Mouse (Mus musculus) heart, embryonic 11.5 days (tissue): Measurements from ENCODE around the gene Ubxn7. TPM values are rescaled to one million over a fixed set of nuclear protein-coding genes. Genes with fewer than 3 reads are reported as not detected.
A peak's percentile ranks its signal among the peaks of the same experiment; 100 is the strongest.

ENCODE experiments used
- ATAC-seq: fragments of 200-750 bp; cut with Nextera tagmentation; replicated peaks from 2 replicates; pipeline ENCODE4 v1.8.0; 2017; ENCODE audit warnings: moderate library complexity; ENCODE audit not compliant: insufficient number of reproducible peaks, low FRiP score, low TSS enrichment
- H3K27ac ChIP-seq: fragments of 300-500 bp; sonication (generic); 2 replicates; pipeline ENCODE4 v1.5.1; 2014; ENCODE audit warnings: mild to moderate bottlenecking, low read depth, low read length
- H3K27me3 ChIP-seq: fragments of 300-500 bp; sonication (generic); 2 replicates; pipeline ENCODE4 v1.6.1; 2014; ENCODE audit warnings: mild to moderate bottlenecking, low read length, mixed read lengths; ENCODE audit not compliant: control insufficient read depth, insufficient read depth
- H3K36me3 ChIP-seq: fragments of 300-500 bp; sonication (generic); 2 replicates; pipeline ENCODE4 v1.6.1; 2014; ENCODE audit warnings: mild to moderate bottlenecking, low read length, moderate library complexity, mixed read lengths; ENCODE audit not compliant: control insufficient read depth, insufficient read depth
- H3K4me1 ChIP-seq: fragments of 300-500 bp; sonication (generic); 2 replicates; pipeline ENCODE4 v1.6.1; 2014; ENCODE audit warnings: low read length; ENCODE audit not compliant: control insufficient read depth, insufficient read depth
- H3K4me2 ChIP-seq: fragments of 300-500 bp; sonication (generic); 2 replicates; pipeline ENCODE4 v1.6.1; 2014; ENCODE audit warnings: mild to moderate bottlenecking, moderate library complexity
- H3K4me3 ChIP-seq: fragments of 300-500 bp; sonication (generic); 2 replicates; pipeline ENCODE4 v1.5.1; 2014; ENCODE audit warnings: low read depth, low read length
- H3K9ac ChIP-seq: fragments of 300-500 bp; sonication (generic); 2 replicates; pipeline ENCODE4 v1.6.1; 2014; ENCODE audit warnings: mild to moderate bottlenecking, low read depth, low read length, moderate library complexity
- H3K9me3 ChIP-seq: fragments of 300-500 bp; sonication (generic); replicated peaks from 2 replicates; pipeline ENCODE4 v1.6.1; 2016; ENCODE audit warnings: low read length; ENCODE audit not compliant: control insufficient read depth
- WGBS: fragments of 180-500 bp; shearing (Covaris S2); extraction: QIAGEN DNeasy Blood & Tissue Kit; methylation state at CpG from one replicate; pipeline ENCODE4 v1.1.7; 2014; ENCODE audit not compliant: insufficient replicate concordance; 5-methylcytosine and 5-hydroxymethylcytosine counted together
- polyA plus RNA-seq: library from polyadenylated mRNA; unstranded; fragments of >200 nt; fragmentation: Nextera tagmentation; extraction: Ambion mirVana; gene quantifications from 2 replicates; pipeline ENCODE4 v1.2.1, GENCODE M21; 2014

The Ubxn7 gene
- polyA plus RNA-seq, 1 experiment from 2014 or later, result 22.2 TPM

DNA sequence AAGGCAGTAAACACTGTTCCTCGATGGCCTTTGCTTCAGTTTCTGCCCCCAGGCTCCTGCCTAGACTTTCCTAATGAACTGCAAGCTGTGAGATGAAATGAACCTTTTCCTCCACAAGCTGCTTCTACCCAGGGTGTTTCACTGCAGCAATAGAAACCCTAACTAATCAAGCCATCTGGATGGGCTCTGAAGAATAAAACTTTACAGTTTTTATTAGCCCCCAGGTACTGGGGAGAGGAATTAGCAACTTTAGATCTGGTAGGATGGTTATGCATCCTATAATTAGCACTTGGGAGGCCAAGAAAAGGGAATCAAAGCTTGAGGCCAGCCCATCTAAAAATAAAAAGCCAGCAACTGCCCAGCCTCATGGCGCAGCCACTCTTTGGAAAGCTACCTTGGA is 15.5 kb upstream of the Ubxn7 start:
- 61% methylated on average over 2 of the region's 2 CpGs for WGBS
- H3K36me3 ChIP-seq, result no peaks in the 10 kb centered on the region
- no peak overlapping the region for H3K4me3 ChIP-seq
- no peaks in the 10 kb centered on the region for H3K4me1 ChIP-seq
- no peaks in the 10 kb centered on the region for H3K27me3 ChIP-seq
- no peak overlapping the region for H3K27ac ChIP-seq
- H3K4me2 ChIP-seq, result no peak overlapping the region
- no peak for ATAC-seq
- H3K9me3 ChIP-seq, result no peaks in the 10 kb centered on the region
- no peak overlapping the region for H3K9ac ChIP-seq

DNA sequence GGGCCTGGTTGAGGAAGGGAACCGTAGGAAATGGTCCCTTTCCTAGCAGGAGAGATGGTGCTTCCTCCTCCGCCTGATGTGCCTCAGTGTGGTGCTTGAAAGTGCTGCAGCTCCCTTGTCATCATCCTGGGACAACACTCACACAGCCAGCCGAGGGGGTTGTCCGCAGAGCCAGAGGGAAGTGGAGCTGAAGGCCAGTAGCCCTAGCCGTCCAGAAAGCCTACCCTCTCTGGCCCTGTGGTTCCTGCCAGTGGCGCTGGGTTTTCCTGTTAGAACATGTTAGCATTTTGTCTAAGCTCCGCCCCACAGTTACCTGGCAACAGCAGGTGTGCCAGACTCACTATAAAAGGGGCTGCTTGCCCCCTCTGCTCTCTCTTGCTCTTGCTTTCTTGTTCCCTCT is 8.1 kb upstream of the Ubxn7 start:
- Histone ChIP-seq H3K4me3 (no peak overlapping the region), H3K4me2 (peak overlapping the region; percentile 29; the same call in 1 of the 2 replicates), H3K9me3 (no peaks in the 10 kb centered on the region), H3K27ac (no peak overlapping the region), H3K9ac (no peak overlapping the region), H3K36me3 (no peaks in the 10 kb centered on the region), H3K27me3 (no peaks in the 10 kb centered on the region), H3K4me1 (no peaks in the 10 kb centered on the region; the same call in 1 of the 2 replicates)
- 21% methylated on average over 7 of the region's 7 CpGs for WGBS
- ATAC-seq, result no peak

DNA sequence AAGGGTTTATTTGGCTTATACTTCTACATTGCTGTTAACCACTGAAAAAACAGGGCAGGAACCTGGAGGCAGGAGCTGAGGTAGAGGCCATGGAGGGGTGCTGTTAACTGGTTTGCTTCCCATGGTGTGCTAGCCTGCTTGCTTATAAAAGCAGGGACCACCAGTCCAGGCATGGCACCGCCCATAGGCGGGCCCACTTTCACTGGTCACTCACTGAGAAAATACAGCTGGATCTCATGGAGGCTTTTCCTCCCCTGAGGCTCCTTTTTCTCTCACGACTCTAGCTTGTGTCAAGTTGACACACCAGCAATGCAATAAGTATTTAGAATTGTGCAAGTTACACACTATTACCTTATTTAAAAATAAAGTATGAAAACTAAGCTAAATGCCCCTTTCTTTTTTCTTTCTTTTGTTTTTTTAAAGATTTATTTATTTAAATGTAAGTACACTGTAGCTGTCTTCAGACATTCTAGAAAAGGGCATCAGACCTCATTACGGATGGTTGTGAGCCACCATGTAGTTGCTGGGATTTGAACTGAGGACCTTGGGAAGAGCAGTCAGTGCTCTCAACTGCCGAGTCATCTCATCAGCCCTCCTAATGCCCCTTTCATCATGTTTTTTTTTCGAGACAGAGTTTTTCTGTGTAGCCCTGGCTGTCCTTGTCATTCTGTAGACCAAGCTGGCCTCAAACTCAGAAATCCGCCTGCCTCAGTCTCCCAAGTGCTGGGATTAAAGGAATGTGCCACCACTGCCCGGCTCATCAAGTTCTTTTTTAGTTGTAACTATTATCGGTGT is 984 bp upstream of the Ubxn7 start:
- H3K4me1 ChIP-seq, result peaks cover 3% of the 10 kb centered on the region; the same call in 1 of the 2 replicates
- H3K4me2 ChIP-seq, result peak overlapping the region; percentile 65
- no peaks in the 10 kb centered on the region for H3K9me3 ChIP-seq
- no peak for ATAC-seq
- no peak overlapping the region for H3K27ac ChIP-seq
- 57% methylated on average over 9 of the region's 9 CpGs for WGBS
- peak overlapping the region; percentile 82 for H3K4me3 ChIP-seq
- H3K27me3 ChIP-seq, result no peaks in the 10 kb centered on the region
- no peaks in the 10 kb centered on the region for H3K36me3 ChIP-seq
- H3K9ac ChIP-seq, result no peak overlapping the region

- H3K27me3 ChIP-seq, result no peaks in the 10 kb centered on the region
- H3K36me3 ChIP-seq, result no peaks in the 10 kb centered on the region
- ATAC-seq, result peak; percentile 70
- H3K27ac ChIP-seq, result peak overlapping the region; percentile 94
- H3K9ac ChIP-seq, result peak overlapping the region; percentile 97
- H3K4me2 ChIP-seq, result peak overlapping the region; percentile 65
- peaks cover 10% of the 10 kb centered on the region; the same call in 1 of the 2 replicates for H3K4me1 ChIP-seq
- no peaks in the 10 kb centered on the region for H3K9me3 ChIP-seq
- H3K4me3 ChIP-seq, result peak overlapping the region; percentile 82
- WGBS, result under 1% methylated on average over 44 of the region's 54 CpGs
Observed at GRCm38 (mm10) chr16:32332556-32333511, 777 bp downstream of the Ubxn7 start.

DNA sequence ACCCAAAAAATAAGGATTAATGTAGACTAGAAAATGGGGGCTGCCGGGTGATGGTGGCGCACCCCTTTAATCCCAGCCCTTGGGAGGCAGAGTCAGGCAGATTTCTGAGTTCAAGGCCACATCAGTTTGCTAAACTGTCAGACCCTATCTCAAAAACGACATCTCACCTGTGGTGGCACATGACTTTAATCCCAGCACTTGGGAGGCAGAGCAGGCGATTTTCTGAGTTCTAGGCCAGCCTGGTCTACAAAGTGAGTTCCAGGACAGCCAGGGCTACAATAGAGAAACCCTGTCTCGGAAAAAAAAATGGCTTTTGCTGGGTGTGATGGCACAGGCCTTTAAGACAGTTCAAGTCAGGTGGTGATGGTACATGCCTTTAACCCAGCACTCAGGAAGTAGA is 3.1 kb downstream of the Ubxn7 start:
- no peaks in the 10 kb centered on the region for H3K9me3 ChIP-seq
- no peak overlapping the region for H3K4me2 ChIP-seq
- no peaks in the 10 kb centered on the region for H3K36me3 ChIP-seq
- peaks cover 10% of the 10 kb centered on the region for H3K4me1 ChIP-seq
- H3K9ac ChIP-seq, result no peak overlapping the region
- H3K27ac ChIP-seq, result no peak overlapping the region
- no peak overlapping the region for H3K4me3 ChIP-seq
- WGBS, result 89% methylated on average over 5 of the region's 5 CpGs
- no peak for ATAC-seq
- H3K27me3 ChIP-seq, result no peaks in the 10 kb centered on the region

DNA sequence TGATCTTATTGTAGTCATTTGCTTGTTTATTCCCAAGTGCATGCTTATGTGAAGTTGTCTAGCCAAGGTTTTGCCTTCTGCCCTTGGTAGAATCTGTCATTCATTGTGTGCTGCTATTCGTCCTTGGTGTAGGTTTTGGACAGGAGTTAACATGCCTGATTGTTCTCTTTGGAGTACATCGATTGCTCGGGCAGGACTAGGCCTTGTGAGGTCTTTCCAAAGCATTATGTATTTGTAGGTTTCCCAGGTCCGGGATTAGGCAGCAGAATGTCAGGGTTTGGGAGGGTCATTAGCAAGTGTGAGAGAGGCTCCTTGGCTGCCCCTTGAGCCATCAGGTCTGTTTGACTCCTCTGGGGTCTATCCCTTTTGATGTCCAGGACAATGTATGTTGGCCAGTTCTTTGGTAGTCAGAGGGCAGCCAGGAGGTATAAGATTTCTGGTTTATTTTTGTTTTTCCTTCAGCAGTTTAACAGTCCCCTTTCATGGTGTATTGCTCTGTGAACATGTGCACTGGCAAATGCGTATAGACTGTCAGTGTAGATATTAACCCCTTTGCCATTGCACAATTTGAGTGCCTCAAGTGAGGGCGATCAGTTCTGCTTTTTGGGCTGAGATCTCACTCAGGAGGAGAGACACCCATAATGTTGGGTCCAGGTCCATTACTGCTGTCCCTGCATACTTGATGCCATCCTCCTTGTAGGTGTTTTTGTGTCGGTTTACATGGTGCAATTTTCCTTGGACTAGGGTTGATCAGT is 4.1 kb downstream of the Ubxn7 start:
- Histone ChIP-seq H3K27me3 (no peaks in the 10 kb centered on the region), H3K4me3 (no peak overlapping the region), H3K4me1 (peaks cover 17% of the 10 kb centered on the region), H3K4me2 (no peak overlapping the region), H3K9ac (no peak overlapping the region), H3K9me3 (no peaks in the 10 kb centered on the region), H3K36me3 (no peaks in the 10 kb centered on the region), H3K27ac (no peak overlapping the region)
- ATAC-seq, result no peak
- 69% methylated on average over 7 of the region's 7 CpGs for WGBS

- H3K27me3 ChIP-seq, result no peaks in the 10 kb centered on the region
- peaks cover 17% of the 10 kb centered on the region for H3K4me1 ChIP-seq
- no peak overlapping the region for H3K4me2 ChIP-seq
- no peaks in the 10 kb centered on the region for H3K36me3 ChIP-seq
- no peak overlapping the region for H3K4me3 ChIP-seq
- no peaks in the 10 kb centered on the region for H3K9me3 ChIP-seq
- H3K9ac ChIP-seq, result no peak overlapping the region
- ATAC-seq, result no peak
- no peak overlapping the region for H3K27ac ChIP-seq
Observed at GRCm38 (mm10) chr16:32337001-32337400, 4.9 kb downstream of the Ubxn7 start.

DNA sequence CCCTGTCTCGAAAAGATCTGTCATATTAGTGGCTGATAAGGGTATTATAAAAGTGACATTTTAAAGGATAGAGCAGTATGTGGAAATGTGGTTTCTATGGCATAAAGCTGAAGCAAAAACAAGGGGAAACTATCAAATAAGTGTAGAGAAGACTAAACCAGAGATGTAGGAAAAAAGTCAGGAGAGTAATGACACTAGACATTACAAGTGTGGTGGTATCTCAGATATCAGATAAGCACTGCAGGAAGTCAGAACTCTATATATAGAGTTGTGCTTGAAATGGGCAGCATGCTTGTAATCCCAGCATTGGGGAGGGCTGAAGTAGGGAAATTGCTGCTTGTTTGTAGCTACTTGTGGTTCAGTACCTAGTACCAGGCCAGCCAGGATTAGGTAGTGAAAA is 8.4 kb downstream of the Ubxn7 start:
- H3K4me2 ChIP-seq, result no peak overlapping the region
- H3K27me3 ChIP-seq, result no peaks in the 10 kb centered on the region
- no peak overlapping the region for H3K9ac ChIP-seq
- WGBS, result 71% methylated on average over 1 of the region's 1 CpGs
- no peak overlapping the region; the same call in 1 of the 2 replicates for H3K27ac ChIP-seq
- ATAC-seq, result no peak
- no peaks in the 10 kb centered on the region for H3K36me3 ChIP-seq
- no peak overlapping the region for H3K4me3 ChIP-seq
- no peaks in the 10 kb centered on the region for H3K9me3 ChIP-seq
- H3K4me1 ChIP-seq, result peaks cover 20% of the 10 kb centered on the region
